Mouse (Mus musculus) spleen, adult 12 weeks (tissue): ENCODE measurements at regions not wholly inside any gene's neighbourhood (a gene's known extent, or its start where the extent isn't known, plus 50 kb on each side); places are given as distances from the start of the nearest gene placed in this dataset.

Experiments used
- DNase-seq: peaks from one replicate; pipeline ENCODE4 v3.0.0; 2022; ENCODE audit warnings: low spot score

GRCm38 (mm10) chr4:56150716-56151115 lies 589.2 kb upstream of the Gm26657 start:
- DNase-seq: no peak

GRCm38 (mm10) chr4:56143827-56144226 lies 596.0 kb upstream of the Gm26657 start:
- DNase-seq: no peak

- DNase-seq: no peak
Measured at GRCm38 (mm10) chr4:56136837-56137236, 603.0 kb upstream of the Gm26657 start.

GRCm38 (mm10) chr4:56134350-56134749 lies 602.1 kb upstream of the Klf4 start:
- DNase-seq: no peak

GRCm38 (mm10) chr4:56127730-56128482 lies 595.6 kb upstream of the Klf4 start:
- no peak for DNase-seq

- DNase-seq: no peak
Measured at GRCm38 (mm10) chr4:56124515-56124914, 592.2 kb upstream of the Klf4 start.

- no peak for DNase-seq
Measured at GRCm38 (mm10) chr4:56122198-56122597, 589.9 kb upstream of the Klf4 start.

GRCm38 (mm10) chr4:56121664-56122063 lies 589.4 kb upstream of the Klf4 start:
- no peak for DNase-seq

GRCm38 (mm10) chr4:56120357-56120756 lies 588.1 kb upstream of the Klf4 start:
- DNase-seq: no peak

GRCm38 (mm10) chr4:56113701-56114196 lies 581.5 kb upstream of the Klf4 start:
- no peak for DNase-seq

GRCm38 (mm10) chr4:56112931-56113700 lies 580.9 kb upstream of the Klf4 start:
- no peak for DNase-seq

- no peak for DNase-seq
Measured at GRCm38 (mm10) chr4:56106962-56107361, 574.7 kb upstream of the Klf4 start.

GRCm38 (mm10) chr4:56102314-56102713 lies 570.0 kb upstream of the Klf4 start:
- DNase-seq: no peak

GRCm38 (mm10) chr4:56090796-56091195 lies 558.5 kb upstream of the Klf4 start:
- no peak for DNase-seq

GRCm38 (mm10) chr4:56088701-56089100 lies 556.4 kb upstream of the Klf4 start:
- DNase-seq: no peak

- DNase-seq: no peak
Measured at GRCm38 (mm10) chr4:56086306-56086705, 554.0 kb upstream of the Klf4 start.

- no peak for DNase-seq
Measured at GRCm38 (mm10) chr4:56084205-56084604, 551.9 kb upstream of the Klf4 start.

- DNase-seq: no peak
Measured at GRCm38 (mm10) chr4:56082411-56082810, 550.1 kb upstream of the Klf4 start.

GRCm38 (mm10) chr4:56080960-56081359 lies 548.7 kb upstream of the Klf4 start:
- no peak for DNase-seq

- no peak for DNase-seq
Measured at GRCm38 (mm10) chr4:56070664-56071334, 538.5 kb upstream of the Klf4 start.

GRCm38 (mm10) chr4:56068859-56069258 lies 536.6 kb upstream of the Klf4 start:
- DNase-seq: no peak

- no peak for DNase-seq
Measured at GRCm38 (mm10) chr4:56064657-56065056, 532.4 kb upstream of the Klf4 start.
